Mouse (Mus musculus): Measurements from ENCODE around the gene Msi2.

The Msi2 gene

GRCm38 (mm10) chr11:88716061-88716994 lies 2.0 kb downstream of the Msi2 start:
- in situ Hi-C loops (cut with MboI; ENCODE audit: low pct_unique_long_range_greater_than_20kb in 1 of 2, low sequenced_read_pairs in 2 of 2, unreplicated experiment in 1 of 2): no loop called here

- in situ Hi-C loops (cut with MboI; ENCODE audit: low pct_unique_long_range_greater_than_20kb in 1 of 2, low sequenced_read_pairs in 2 of 2, unreplicated experiment in 1 of 2): no loop called here
Measured at GRCm38 (mm10) chr11:88715299-88715698, 3.0 kb downstream of the Msi2 start.

- in situ Hi-C loops (cut with MboI; ENCODE audit: low pct_unique_long_range_greater_than_20kb in 1 of 2, low sequenced_read_pairs in 2 of 2, unreplicated experiment in 1 of 2): no loop called here
Measured at GRCm38 (mm10) chr11:88714127-88714526, 4.2 kb downstream of the Msi2 start.

GRCm38 (mm10) chr11:88713479-88713878 lies 4.8 kb downstream of the Msi2 start:
- in situ Hi-C loops (cut with MboI; ENCODE audit: low pct_unique_long_range_greater_than_20kb in 1 of 2, low sequenced_read_pairs in 2 of 2, unreplicated experiment in 1 of 2): no loop called here

GRCm38 (mm10) chr11:88709876-88710614 lies 8.3 kb downstream of the Msi2 start:
- in situ Hi-C loops (cut with MboI; ENCODE audit: low pct_unique_long_range_greater_than_20kb in 1 of 2, low sequenced_read_pairs in 2 of 2, unreplicated experiment in 1 of 2): no loop called here

GRCm38 (mm10) chr11:88707228-88707775 lies 11.0 kb downstream of the Msi2 start:
- in situ Hi-C loops (cut with MboI; ENCODE audit: low pct_unique_long_range_greater_than_20kb in 1 of 2, low sequenced_read_pairs in 2 of 2, unreplicated experiment in 1 of 2): no loop called here

- in situ Hi-C loops (cut with MboI; ENCODE audit: low pct_unique_long_range_greater_than_20kb in 1 of 2, low sequenced_read_pairs in 2 of 2, unreplicated experiment in 1 of 2): no loop called here
Measured at GRCm38 (mm10) chr11:88704688-88705087, 13.6 kb downstream of the Msi2 start.

GRCm38 (mm10) chr11:88703220-88703619 lies 15.1 kb downstream of the Msi2 start:
- in situ Hi-C loops (cut with MboI; ENCODE audit: low pct_unique_long_range_greater_than_20kb in 1 of 2, low sequenced_read_pairs in 2 of 2, unreplicated experiment in 1 of 2): no loop called here

- in situ Hi-C loops (cut with MboI; ENCODE audit: low pct_unique_long_range_greater_than_20kb in 1 of 2, low sequenced_read_pairs in 2 of 2, unreplicated experiment in 1 of 2): no loop called here
Measured at GRCm38 (mm10) chr11:88701976-88702659, 16.2 kb downstream of the Msi2 start.

GRCm38 (mm10) chr11:88701020-88701419 lies 17.3 kb downstream of the Msi2 start:
- in situ Hi-C loops (cut with MboI; ENCODE audit: low pct_unique_long_range_greater_than_20kb in 1 of 2, low sequenced_read_pairs in 2 of 2, unreplicated experiment in 1 of 2): no loop called here

- in situ Hi-C loops (cut with MboI; ENCODE audit: low pct_unique_long_range_greater_than_20kb in 1 of 2, low sequenced_read_pairs in 2 of 2, unreplicated experiment in 1 of 2): no loop called here
Measured at GRCm38 (mm10) chr11:88700202-88700711, 18.1 kb downstream of the Msi2 start.

GRCm38 (mm10) chr11:88693905-88694893 lies 24.1 kb downstream of the Msi2 start:
- in situ Hi-C loops (cut with MboI; ENCODE audit: low pct_unique_long_range_greater_than_20kb in 1 of 2, low sequenced_read_pairs in 2 of 2, unreplicated experiment in 1 of 2): no loop called here

- in situ Hi-C loops (cut with MboI; ENCODE audit: low pct_unique_long_range_greater_than_20kb in 1 of 2, low sequenced_read_pairs in 2 of 2, unreplicated experiment in 1 of 2): no loop called here
Measured at GRCm38 (mm10) chr11:88693002-88693769, 25.1 kb downstream of the Msi2 start.

- in situ Hi-C loops (cut with MboI; ENCODE audit: low pct_unique_long_range_greater_than_20kb in 1 of 2, low sequenced_read_pairs in 2 of 2, unreplicated experiment in 1 of 2): no loop called here
Measured at GRCm38 (mm10) chr11:88692374-88692773, 25.9 kb downstream of the Msi2 start.

GRCm38 (mm10) chr11:88690556-88691287 lies 27.6 kb downstream of the Msi2 start:
- in situ Hi-C loops (cut with MboI; ENCODE audit: low pct_unique_long_range_greater_than_20kb in 1 of 2, low sequenced_read_pairs in 2 of 2, unreplicated experiment in 1 of 2): no loop called here

- in situ Hi-C loops (cut with MboI; ENCODE audit: low pct_unique_long_range_greater_than_20kb in 1 of 2, low sequenced_read_pairs in 2 of 2, unreplicated experiment in 1 of 2): no loop called here
Measured at GRCm38 (mm10) chr11:88689831-88690459, 28.4 kb downstream of the Msi2 start.

All from mouse embryonic stem cell (cell line).